Mouse (Mus musculus) lung, embryonic 15.5 days (tissue): ENCODE data around the gene Ush1g. TPM values are rescaled to one million over a fixed set of nuclear protein-coding genes. Genes with fewer than 3 reads are reported as not detected.
A peak's percentile ranks its signal among the peaks of the same experiment; 100 is the strongest.

Experiments
- ATAC-seq: fragments of 200-750 bp; cut with Nextera tagmentation; 2 replicates; pipeline ENCODE4 v1.8.0; 2017; ENCODE audit warnings: moderate number of reproducible peaks, borderline replicate concordance; ENCODE audit not compliant: low FRiP score, low TSS enrichment; ENCODE audit errors: extremely low read depth
- H3K27ac ChIP-seq: fragments of 300-500 bp; sonication (generic); 2 replicates; pipeline ENCODE4 v1.5.1; 2015; ENCODE audit warnings: moderate library complexity, mild to moderate bottlenecking, inconsistent platforms
- H3K27me3 ChIP-seq: fragments of 300-500 bp; sonication (generic); 2 replicates; pipeline ENCODE4 v1.6.1; 2015; ENCODE audit warnings: inconsistent platforms
- H3K36me3 ChIP-seq: fragments of 300-500 bp; sonication (generic); 2 replicates; pipeline ENCODE4 v1.6.1; 2015; ENCODE audit warnings: inconsistent platforms
- H3K4me1 ChIP-seq: fragments of 300-500 bp; sonication (generic); 2 replicates; pipeline ENCODE4 v1.6.1; 2015; ENCODE audit warnings: inconsistent platforms
- H3K4me2 ChIP-seq: fragments of 300-500 bp; sonication (generic); 2 replicates; pipeline ENCODE4 v1.6.1; 2015; ENCODE audit warnings: inconsistent platforms, mild to moderate bottlenecking, moderate library complexity
- H3K4me3 ChIP-seq: fragments of 300-500 bp; sonication (generic); 2 replicates; pipeline ENCODE4 v1.5.1; 2015; ENCODE audit warnings: mild to moderate bottlenecking, inconsistent platforms
- H3K9ac ChIP-seq: fragments of 300-500 bp; sonication (generic); 2 replicates; pipeline ENCODE4 v1.6.1; 2015; ENCODE audit warnings: inconsistent platforms
- H3K9me3 ChIP-seq: fragments of 300-500 bp; sonication (generic); 2 replicates; pipeline ENCODE4 v1.6.1; 2016; ENCODE audit warnings: inconsistent platforms
- WGBS: fragments of 180-500 bp; shearing (Covaris S2); methylation state at CpG from one replicate; pipeline ENCODE4 v1.1.7; 2015; 5-methylcytosine and 5-hydroxymethylcytosine counted together
- polyA plus RNA-seq: library from polyadenylated mRNA; unstranded; fragments of >200 nt; fragmentation: Nextera tagmentation; extraction: Ambion mirVana; gene quantifications from 2 replicates; pipeline ENCODE4 v1.2.1, GENCODE M21; 2015

Ush1g gene
- polyA plus RNA-seq, 1 experiment from 2014 or later = not detected

DNA sequence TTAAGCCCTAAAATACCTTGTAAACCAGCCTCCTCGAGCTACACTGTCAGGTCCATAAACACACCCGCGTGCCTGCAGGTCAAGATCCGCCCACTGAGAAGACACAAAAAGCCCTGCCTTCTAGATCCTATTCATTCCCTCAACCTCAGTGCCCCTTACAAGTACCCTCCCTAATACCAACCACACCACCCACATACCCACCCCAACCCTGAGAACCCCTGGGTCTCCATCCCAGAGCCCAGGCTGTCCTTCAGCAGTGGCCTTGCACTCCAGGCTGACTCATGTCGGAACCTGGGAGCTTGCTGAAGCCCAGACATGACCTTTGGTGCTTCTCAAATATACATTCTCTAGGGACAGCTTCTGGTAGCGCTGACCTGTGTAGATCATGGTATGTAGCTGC is 47.1 kb downstream of the Ush1g start:
- Histone ChIP-seq H3K4me3 (no peak overlapping the region), H3K27ac (no peak overlapping the region), H3K9me3 (no peaks in the 10 kb centered on the region), H3K36me3 (no peaks in the 10 kb centered on the region), H3K4me1 (peaks cover 19% of the 10 kb centered on the region), H3K4me2 (no peak overlapping the region), H3K27me3 (0 out of 2 replicates have a peak, but pooled peaks cover 4% of the 10 kb centered on the region), H3K9ac (no peak overlapping the region)
- WGBS = 89% methylated on average over 6 of the region's 6 CpGs
- ATAC-seq = no peak

DNA sequence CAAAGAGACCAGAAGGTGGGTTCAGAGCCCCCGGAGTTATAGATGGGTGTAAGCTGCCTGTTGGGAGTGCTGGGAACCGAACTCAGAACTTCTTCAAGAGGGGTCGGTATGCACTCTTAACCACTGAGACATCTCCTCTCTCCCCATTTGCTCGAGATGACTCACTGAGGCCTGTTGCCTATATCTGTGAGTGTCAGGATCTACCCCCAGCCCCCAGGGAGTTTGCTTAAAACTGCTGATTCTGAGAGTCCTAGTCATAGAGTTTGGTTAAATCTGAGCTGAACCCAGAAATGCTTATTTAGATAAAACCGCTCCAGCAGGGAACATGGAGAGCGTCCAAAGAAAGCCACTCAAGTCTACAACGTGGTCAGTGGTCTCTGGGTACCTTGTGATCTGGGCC is 47.7 kb downstream of the Ush1g start:
- Histone ChIP-seq H3K4me2 (no peak overlapping the region), H3K9me3 (no peaks in the 10 kb centered on the region), H3K4me3 (no peak overlapping the region), H3K36me3 (no peaks in the 10 kb centered on the region), H3K27ac (no peak overlapping the region), H3K27me3 (peaks cover 7% of the 10 kb centered on the region; the same call in 1 of the 2 replicates), H3K9ac (no peak overlapping the region), H3K4me1 (peaks cover 19% of the 10 kb centered on the region)
- no peak for ATAC-seq
- 75% methylated on average over 7 of the region's 7 CpGs for WGBS

DNA sequence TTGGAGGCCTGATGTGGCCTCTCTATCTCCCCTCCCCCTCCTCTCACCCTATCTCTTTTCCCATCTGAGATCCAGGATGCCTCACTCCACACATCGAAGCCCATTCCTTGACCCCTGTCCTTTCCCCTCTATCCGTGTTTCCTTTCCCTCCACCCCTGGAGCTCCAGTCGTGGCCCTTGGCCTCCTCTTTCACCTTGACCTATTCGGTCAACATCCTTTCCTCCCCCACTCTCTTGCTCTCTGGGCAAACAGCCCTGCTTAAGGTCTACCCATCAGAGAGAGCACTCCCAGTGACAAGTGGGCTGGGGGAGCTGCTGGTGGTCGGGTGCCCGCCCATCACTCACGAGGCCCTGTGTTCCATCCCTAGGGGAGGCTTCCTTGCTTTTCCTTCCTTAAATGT is 48.1 kb downstream of the Ush1g start:
- Histone ChIP-seq H3K4me3 (no peak overlapping the region), H3K27me3 (peaks cover 11% of the 10 kb centered on the region; the same call in 1 of the 2 replicates)
- 44% methylated on average over 7 of the region's 7 CpGs for WGBS

DNA sequence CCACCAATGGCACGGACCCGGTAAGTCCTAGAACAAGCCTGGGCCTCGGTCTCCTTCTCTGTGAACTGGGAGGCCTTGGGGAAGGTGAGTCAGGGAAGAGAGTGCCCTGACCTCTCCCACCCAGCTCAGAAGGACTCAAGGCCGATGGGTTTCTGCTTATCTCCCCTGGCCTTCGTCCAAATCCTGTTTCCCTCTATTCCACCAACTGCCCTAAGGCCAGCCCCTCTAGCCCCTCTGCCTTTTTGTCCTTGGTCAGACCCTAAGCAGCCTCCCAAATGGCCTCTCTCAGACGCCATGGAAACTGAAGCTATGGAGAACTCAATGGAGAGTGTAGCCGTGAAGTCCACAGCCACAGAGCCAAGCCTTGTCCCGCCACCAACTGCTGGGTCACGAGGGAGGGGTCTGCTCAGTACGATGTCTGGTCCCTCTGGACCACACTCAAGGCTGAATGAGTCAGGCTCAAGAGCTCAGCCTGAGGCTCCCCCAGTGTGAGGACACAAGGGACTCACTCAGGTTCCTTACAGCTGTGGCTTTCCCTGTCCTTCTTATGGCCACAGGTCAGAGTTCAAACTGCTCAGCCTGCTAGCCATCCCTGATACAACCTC is 48.8 kb downstream of the Ush1g start:
- H3K27me3 ChIP-seq = peaks cover 19% of the 10 kb centered on the region
- H3K4me2 ChIP-seq = no peak overlapping the region
- H3K4me3 ChIP-seq = no peak overlapping the region
- no peak for ATAC-seq
- no peak overlapping the region for H3K27ac ChIP-seq
- peaks cover 6% of the 10 kb centered on the region; the same call in 1 of the 2 replicates for H3K36me3 ChIP-seq
- peaks cover 17% of the 10 kb centered on the region for H3K4me1 ChIP-seq
- no peak overlapping the region for H3K9ac ChIP-seq
- 66% methylated on average over 10 of the region's 10 CpGs for WGBS
- H3K9me3 ChIP-seq = no peaks in the 10 kb centered on the region

More for the DNA sequence above, 48.1 kb downstream of the Ush1g start:
- peaks cover 19% of the 10 kb centered on the region for H3K4me1 ChIP-seq
- no peak overlapping the region for H3K27ac ChIP-seq
- H3K36me3 ChIP-seq = peaks cover 3% of the 10 kb centered on the region; the same call in 1 of the 2 replicates
- H3K9me3 ChIP-seq = no peaks in the 10 kb centered on the region
- no peak overlapping the region for H3K4me2 ChIP-seq
- no peak for ATAC-seq
- no peak overlapping the region for H3K9ac ChIP-seq

DNA sequence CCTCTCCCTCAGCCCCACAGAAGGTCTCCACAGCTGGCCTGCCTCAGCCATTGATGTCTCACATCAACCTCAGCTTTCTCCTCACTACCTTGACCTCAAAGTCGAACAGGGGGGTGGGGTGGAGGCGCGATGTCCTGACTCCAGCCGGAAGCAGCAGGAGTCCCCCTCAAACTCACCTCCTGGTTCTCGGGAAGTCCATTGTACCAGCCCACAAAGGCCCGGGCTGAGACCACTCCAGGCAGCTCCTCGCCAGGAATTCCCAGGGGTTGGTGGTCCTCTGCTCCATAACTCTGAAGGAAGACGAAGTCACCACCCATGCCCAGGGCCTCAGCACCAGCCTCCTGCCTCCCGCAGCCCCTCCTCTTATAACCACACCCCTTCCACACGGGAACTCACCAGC is 50.4 kb downstream of the Ush1g start:
- 49% methylated on average over 10 of the region's 10 CpGs for WGBS
- Histone ChIP-seq H3K4me3 (no peak overlapping the region), H3K27me3 (peaks cover 34% of the 10 kb centered on the region)

DNA sequence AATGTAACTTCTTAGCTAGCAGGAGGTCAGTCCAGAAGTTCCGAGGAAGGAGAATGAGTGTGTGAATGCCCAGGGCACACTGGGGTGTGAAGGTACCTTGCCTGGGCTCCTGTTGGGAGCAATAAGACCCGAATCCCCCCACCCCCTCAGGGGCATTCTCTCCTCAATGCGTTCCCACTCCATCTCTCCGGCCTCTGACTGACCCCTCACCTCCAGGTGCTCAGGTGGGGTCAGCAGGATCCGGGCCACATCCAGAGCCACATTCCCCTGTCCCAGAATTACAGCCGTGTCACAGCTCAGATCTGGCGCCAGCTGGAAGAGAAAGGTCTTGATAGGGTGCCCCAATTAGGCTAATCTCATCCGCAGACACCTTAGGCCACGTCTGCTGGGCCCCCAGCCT is 50.8 kb downstream of the Ush1g start:
- Histone ChIP-seq H3K27ac (no peak overlapping the region), H3K4me1 (peaks cover 22% of the 10 kb centered on the region), H3K36me3 (peaks cover 6% of the 10 kb centered on the region; the same call in 1 of the 2 replicates), H3K9ac (no peak overlapping the region), H3K4me3 (no peak overlapping the region), H3K4me2 (no peak overlapping the region), H3K27me3 (peaks cover 38% of the 10 kb centered on the region), H3K9me3 (no peaks in the 10 kb centered on the region)
- no peak for ATAC-seq
- 60% methylated on average over 9 of the region's 9 CpGs for WGBS

More for the DNA sequence above, 50.4 kb downstream of the Ush1g start:
- Histone ChIP-seq H3K27ac (no peak overlapping the region), H3K4me2 (no peak overlapping the region), H3K36me3 (peaks cover 6% of the 10 kb centered on the region; the same call in 1 of the 2 replicates), H3K4me1 (peaks cover 22% of the 10 kb centered on the region), H3K9ac (no peak overlapping the region), H3K9me3 (no peaks in the 10 kb centered on the region)
- ATAC-seq = no peak

DNA sequence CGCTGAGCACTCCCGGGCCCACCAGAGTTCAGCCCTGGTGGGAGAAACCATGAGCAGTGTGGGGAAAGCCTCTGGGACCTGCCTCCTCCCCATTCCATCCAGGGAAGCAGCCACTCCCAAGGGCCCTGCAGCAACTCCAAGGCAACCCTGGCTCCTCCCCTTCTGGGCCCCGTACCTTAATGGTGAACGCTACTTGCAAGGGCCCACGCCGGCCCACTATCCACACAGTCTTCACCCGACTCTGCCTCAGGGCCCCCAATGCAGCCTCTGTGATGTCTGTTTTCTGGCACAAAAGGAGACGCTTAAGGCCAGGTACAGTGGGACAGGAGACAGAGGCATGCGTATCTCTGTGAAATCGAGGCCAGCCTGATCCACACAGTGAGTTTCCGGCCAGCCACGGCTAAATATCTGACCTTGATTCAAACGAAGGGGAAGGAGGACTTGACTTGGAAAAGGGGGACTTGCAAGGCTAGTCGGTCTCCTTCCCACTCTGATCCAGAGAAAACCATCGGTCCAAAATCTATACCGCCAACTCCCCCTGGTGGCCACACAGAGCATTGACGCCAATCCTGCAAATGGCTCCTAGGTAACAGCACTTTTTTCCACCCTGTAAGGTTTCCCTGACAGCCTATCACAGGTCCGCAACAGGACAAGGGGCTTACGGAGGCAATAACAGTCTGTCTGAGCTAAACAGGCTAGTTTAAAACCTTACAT is 51.5 kb downstream of the Ush1g start:
- WGBS = 25% methylated on average over 19 of the region's 19 CpGs
- Histone ChIP-seq H3K4me1 (peaks cover 21% of the 10 kb centered on the region), H3K9ac (no peak overlapping the region), H3K9me3 (no peaks in the 10 kb centered on the region), H3K4me2 (no peak overlapping the region), H3K4me3 (no peak overlapping the region), H3K27ac (no peak overlapping the region), H3K36me3 (peaks cover 6% of the 10 kb centered on the region; the same call in 1 of the 2 replicates), H3K27me3 (peaks cover 46% of the 10 kb centered on the region)
- no peak for ATAC-seq

DNA sequence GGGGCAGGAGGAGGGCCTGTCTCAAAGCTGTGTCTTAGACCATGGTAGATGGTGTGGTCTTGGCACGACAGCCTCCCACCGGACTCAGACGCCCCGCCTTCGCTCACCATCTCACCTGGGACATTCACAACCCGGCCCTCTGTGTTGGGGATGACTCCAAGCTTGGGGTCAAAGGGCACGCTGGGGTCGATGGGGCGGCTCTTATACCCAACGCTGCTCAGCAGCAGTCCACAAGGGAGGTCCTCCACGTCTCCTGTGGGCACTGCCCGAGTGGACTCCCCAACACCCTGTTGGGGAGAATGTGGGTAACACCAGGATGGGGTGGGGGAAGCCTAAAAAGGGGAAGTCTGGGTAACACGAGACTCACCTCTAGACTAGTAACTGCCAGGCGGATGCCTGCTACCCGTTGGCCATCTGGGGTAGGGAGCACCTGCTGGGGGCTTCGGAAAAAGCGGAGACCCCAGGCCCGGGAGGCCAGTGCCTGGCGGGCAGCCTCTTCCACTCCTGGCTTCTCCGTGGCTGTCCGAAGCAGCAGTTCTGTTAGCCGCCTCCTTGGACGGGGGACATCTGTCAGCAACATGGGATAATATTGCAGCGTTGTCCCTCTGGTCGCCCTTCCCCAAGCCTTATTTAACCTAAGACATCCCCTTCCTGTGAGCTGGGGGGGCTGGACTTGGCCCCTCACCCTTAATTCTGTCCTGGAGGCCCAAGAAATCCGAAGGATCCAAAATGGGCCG is 52.3 kb downstream of the Ush1g start:
- ATAC-seq = no peak
- Histone ChIP-seq H3K4me1 (peaks cover 24% of the 10 kb centered on the region), H3K4me2 (no peak overlapping the region), H3K27me3 (peaks cover 54% of the 10 kb centered on the region), H3K27ac (no peak overlapping the region), H3K4me3 (no peak overlapping the region), H3K9me3 (no peaks in the 10 kb centered on the region), H3K36me3 (peaks cover 6% of the 10 kb centered on the region; the same call in 1 of the 2 replicates), H3K9ac (no peak overlapping the region)
- 83% methylated on average over 26 of the region's 27 CpGs for WGBS

DNA sequence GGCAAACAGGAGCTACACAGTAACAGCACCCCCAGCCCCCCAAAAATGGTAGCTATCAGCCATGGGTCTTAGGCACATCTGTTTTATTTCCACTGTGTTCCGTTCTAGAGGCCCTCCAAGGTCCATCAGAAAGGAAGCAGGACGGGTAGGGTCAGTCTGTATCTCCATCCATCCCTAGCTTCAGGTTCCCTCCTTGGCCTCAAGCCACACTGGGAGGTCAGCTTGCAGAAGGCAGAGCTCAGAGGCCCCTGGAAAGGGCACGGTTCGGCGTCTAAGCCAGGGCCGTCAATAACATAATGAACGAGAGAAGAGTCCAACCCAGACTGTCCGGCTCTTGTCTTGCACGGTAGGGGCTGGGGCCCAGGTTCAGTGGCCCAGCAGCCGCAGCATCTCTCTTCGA is 53.9 kb downstream of the Ush1g start:
- peaks cover 24% of the 10 kb centered on the region for H3K4me1 ChIP-seq
- H3K4me2 ChIP-seq = no peak overlapping the region
- no peak overlapping the region for H3K27ac ChIP-seq
- peaks cover 6% of the 10 kb centered on the region; the same call in 1 of the 2 replicates for H3K36me3 ChIP-seq
- H3K9ac ChIP-seq = no peak overlapping the region
- ATAC-seq = no peak
- no peaks in the 10 kb centered on the region for H3K9me3 ChIP-seq
- peaks cover 69% of the 10 kb centered on the region for H3K27me3 ChIP-seq
- WGBS = 67% methylated on average over 11 of the region's 11 CpGs
- H3K4me3 ChIP-seq = no peak overlapping the region

DNA sequence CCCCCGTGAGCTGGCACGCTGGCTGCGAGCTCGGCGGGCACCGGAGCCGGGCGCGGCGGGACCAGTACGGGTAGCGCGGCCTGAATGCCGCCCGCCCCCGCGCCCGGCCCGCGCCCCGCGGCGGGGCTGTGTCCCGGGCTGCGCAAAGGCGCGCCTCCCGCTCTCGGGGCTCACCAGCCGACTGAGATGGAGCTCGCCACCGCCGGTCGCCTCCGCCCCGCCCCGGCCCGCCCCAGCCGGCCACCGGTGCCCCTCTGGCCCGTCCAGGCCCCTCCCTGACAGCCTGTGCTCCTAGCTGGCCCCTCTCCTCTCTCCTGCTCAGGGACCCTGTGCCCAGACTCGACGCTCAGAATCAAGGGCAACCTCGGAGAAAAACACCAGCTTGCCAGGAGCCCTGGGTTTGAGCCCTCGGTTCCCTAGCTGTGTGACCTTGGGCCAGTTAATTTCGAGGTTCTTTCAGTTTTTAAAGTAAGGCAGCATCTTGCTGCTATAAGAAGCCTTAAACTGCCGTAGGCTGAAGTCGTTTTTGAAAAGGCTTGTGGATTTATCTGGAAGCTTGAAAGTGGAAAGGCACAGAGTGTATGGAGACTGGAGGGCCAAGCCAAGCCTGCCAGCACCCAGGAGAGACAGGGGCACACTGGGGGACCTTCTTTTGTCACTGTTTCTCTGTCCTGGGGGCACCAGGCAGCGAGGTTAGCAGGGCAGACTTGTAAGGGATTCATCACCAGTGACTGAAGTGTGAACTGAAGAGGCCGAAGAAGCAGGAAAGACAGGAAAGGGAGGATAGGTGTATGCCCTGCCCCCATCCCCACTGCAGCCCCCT is 54.6 kb downstream of the Ush1g start, which contains the start of gene Grin2c:
Gene Grin2c, minus strand, starts transcription at position 183 of the 823 bp plus-strand sequence.
- Histone ChIP-seq H3K27me3 (peaks cover 76% of the 10 kb centered on the region), H3K9me3 (no peaks in the 10 kb centered on the region), H3K9ac (no peak within 1 kb of the TSS), H3K27ac (no peak within 1 kb of the TSS), H3K4me3 (peak within 1 kb of the TSS; percentile 29), H3K36me3 (peaks cover 6% of the 10 kb centered on the region; the same call in 1 of the 2 replicates), H3K4me1 (peaks cover 24% of the 10 kb centered on the region), H3K4me2 (peak within 1 kb of the TSS; percentile 56)
- no peak for ATAC-seq
- WGBS = 6% methylated on average over 49 of the region's 50 CpGs

DNA sequence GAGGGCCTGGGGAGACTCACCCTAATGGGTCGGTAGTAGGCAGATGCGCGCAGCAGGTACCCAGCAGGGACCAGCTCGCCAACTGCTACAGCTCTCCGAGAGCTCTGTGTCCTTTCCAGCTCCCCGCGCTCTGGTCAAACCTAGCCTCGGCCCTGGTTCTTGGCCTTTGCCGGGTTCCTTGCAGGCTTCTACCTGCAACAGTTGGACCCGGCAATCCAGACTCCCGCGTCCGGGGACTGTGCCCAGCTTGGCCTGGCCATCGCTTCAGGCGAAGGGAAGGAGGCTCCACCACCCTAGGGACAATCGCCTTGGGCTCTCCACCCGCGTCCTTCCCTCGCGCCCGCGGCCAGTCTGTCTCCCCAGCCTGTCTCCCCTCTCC is 55.5 kb downstream of the Ush1g start:
- no peak overlapping the region for H3K27ac ChIP-seq
- no peak for ATAC-seq
- 1% methylated on average over 22 of the region's 22 CpGs for WGBS
- H3K9ac ChIP-seq = no peak overlapping the region
- peak overlapping the region; percentile 29 for H3K4me3 ChIP-seq
- H3K4me2 ChIP-seq = peak overlapping the region; percentile 56
- H3K4me1 ChIP-seq = peaks cover 24% of the 10 kb centered on the region
- H3K9me3 ChIP-seq = no peaks in the 10 kb centered on the region
- peaks cover 6% of the 10 kb centered on the region; the same call in 1 of the 2 replicates for H3K36me3 ChIP-seq
- peaks cover 81% of the 10 kb centered on the region for H3K27me3 ChIP-seq
